Mouse (Mus musculus): ENCODE results near the gene Fam185a. TPM values are rescaled to one million over a fixed set of nuclear protein-coding genes. Genes with fewer than 3 reads are reported as not detected.

Gene Fam185a
- polyA plus RNA-seq, 1 experiment from 2014 or later = 9.4 TPM

DNA sequence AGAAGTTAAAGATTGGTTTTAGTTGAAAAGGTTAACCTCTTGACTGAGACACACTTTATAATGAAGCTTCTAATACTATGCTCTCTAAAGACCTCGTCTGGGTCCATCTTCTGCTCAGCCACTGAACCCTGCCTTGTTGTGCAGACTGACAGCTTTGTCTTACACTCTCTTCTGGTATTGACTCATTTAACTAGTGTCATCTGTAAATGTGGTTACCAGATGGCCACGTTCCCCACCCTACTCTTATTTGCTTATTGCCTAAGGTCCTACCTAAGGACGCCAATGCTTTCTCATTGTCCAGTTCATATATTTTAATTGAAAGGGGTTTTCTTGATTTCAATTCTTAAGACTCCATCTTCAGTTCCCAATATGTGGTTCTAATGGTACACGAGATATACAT, 35.9 kb upstream of the Fam185a start:
- WGBS = 79% methylated on average over 4 of the region's 4 CpGs
- ATAC-seq (ENCODE audit: insufficient number of reproducible peaks, low FRiP score) = no peak
- Histone ChIP-seq H3K4me2 (no peak overlapping the region), H3K36me3 (no peaks in the 10 kb centered on the region), H3K4me3 (no peak overlapping the region), H3K27me3 (replicated peaks) (no peaks in the 10 kb centered on the region), H3K4me1 (replicated peaks) (peaks cover 24% of the 10 kb centered on the region), H3K27ac (ENCODE audit: poor library complexity, severe bottlenecking) (no peak overlapping the region), H3K9me3 (replicated peaks) (no peaks in the 10 kb centered on the region), H3K9ac (no peak overlapping the region)

DNA sequence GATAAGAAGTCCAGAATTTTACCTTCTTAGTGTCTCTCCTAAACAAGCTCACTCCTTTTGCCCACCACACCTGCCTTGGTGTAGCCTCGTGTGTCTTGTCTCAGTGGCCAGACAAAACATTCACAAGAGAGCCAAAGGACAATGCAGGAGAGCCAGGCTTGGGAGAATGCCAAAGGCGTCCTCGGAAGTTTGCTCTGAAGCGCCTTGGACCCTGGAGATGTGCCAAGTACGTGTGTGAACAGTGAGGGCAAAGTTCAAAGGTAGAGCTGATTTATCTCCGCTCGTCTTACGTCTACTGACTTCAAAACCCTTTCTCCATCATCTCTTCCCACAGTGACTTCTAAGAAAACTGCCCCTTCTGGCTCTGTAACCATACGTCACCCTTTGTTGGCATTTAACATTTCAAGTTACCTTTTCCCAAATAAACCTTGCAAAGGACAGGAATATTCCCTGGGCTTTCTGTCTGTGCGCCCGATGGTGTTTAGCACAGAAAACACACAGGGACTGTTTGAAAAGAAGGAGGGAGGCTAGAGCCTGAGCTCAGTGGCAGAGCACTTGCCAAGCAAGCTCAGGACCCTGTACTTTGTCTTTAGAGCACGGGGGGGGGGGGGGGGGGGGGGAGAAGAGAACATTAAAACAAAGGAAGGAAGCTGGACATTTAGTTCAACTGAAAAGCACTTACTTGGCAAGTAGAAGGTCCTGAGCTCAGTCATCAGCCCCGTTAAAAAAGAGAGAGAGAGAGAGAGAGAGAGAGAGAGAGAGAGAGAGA, 33.0 kb upstream of the Fam185a start:
- no peak overlapping the region for H3K9ac ChIP-seq
- 32% methylated on average over 12 of the region's 13 CpGs for WGBS
- peaks cover 29% of the 10 kb centered on the region for H3K4me1 ChIP-seq (replicated peaks)
- H3K4me3 ChIP-seq = no peak overlapping the region
- H3K4me2 ChIP-seq = no peak overlapping the region
- no peak for ATAC-seq (ENCODE audit: insufficient number of reproducible peaks, low FRiP score)
- no peak overlapping the region for H3K27ac ChIP-seq (ENCODE audit: poor library complexity, severe bottlenecking)
- H3K27me3 ChIP-seq (replicated peaks) = no peaks in the 10 kb centered on the region
- no peaks in the 10 kb centered on the region for H3K9me3 ChIP-seq (replicated peaks)
- no peaks in the 10 kb centered on the region for H3K36me3 ChIP-seq

- Histone ChIP-seq H3K4me2 (no peak overlapping the region), H3K36me3 (no peaks in the 10 kb centered on the region), H3K27ac (ENCODE audit: poor library complexity, severe bottlenecking) (peak overlapping the region; percentile 24; the same call in 1 of the 2 replicates), H3K4me3 (no peak overlapping the region), H3K4me1 (replicated peaks) (peaks cover 29% of the 10 kb centered on the region), H3K9me3 (replicated peaks) (0 out of 2 replicates have a peak, but pooled peaks cover 2% of the 10 kb centered on the region), H3K9ac (no peak overlapping the region), H3K27me3 (replicated peaks) (no peaks in the 10 kb centered on the region)
- no peak for ATAC-seq (ENCODE audit: insufficient number of reproducible peaks, low FRiP score)
- WGBS = 78% methylated on average over 2 of the region's 2 CpGs
Measured at GRCm38 (mm10) chr5:21394562-21394961, 30.2 kb upstream of the Fam185a start.

- Histone ChIP-seq H3K27me3 (replicated peaks) (no peaks in the 10 kb centered on the region), H3K27ac (ENCODE audit: poor library complexity, severe bottlenecking) (peak overlapping the region; percentile 24), H3K4me2 (no peak overlapping the region), H3K36me3 (no peaks in the 10 kb centered on the region), H3K4me1 (replicated peaks) (peaks cover 29% of the 10 kb centered on the region), H3K9me3 (replicated peaks) (0 out of 2 replicates have a peak, but pooled peaks cover 2% of the 10 kb centered on the region), H3K4me3 (no peak overlapping the region), H3K9ac (no peak overlapping the region)
- 32% methylated on average over 7 of the region's 7 CpGs for WGBS
- ATAC-seq (ENCODE audit: insufficient number of reproducible peaks, low FRiP score) = peak; percentile 81; the same call in 1 of the 2 replicates
Measured at GRCm38 (mm10) chr5:21395205-21395840, 29.4 kb upstream of the Fam185a start.

DNA sequence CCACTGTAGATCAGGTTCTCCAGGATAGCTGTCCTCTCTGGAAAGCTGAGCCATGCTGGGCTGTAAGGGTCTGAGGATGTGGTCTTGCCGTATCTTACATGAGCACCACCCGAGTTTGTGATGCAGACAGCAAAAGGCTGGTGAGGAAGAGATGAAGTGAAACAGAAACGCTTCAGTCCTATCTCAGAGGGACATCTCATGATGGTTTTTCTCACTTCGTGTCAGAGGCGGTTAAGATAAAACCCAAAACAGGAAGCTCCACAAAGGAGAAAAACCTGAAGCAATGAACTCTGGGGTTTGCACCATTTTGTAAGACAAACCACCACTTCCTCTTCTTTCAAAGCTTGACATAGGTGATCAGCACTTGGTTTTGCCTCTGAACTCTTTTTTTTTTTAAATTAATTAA, 13.5 kb upstream of the Fam185a start:
- WGBS = 44% methylated on average over 5 of the region's 5 CpGs
- Histone ChIP-seq H3K9me3 (replicated peaks) (peaks cover 4% of the 10 kb centered on the region; the same call in 1 of the 2 replicates), H3K4me1 (replicated peaks) (0 out of 2 replicates have a peak, but pooled peaks cover 3% of the 10 kb centered on the region), H3K36me3 (no peaks in the 10 kb centered on the region), H3K9ac (no peak overlapping the region), H3K4me3 (no peak overlapping the region), H3K27me3 (replicated peaks) (no peaks in the 10 kb centered on the region), H3K4me2 (no peak overlapping the region), H3K27ac (ENCODE audit: poor library complexity, severe bottlenecking) (no peak overlapping the region)
- no peak for ATAC-seq (ENCODE audit: insufficient number of reproducible peaks, low FRiP score)

DNA sequence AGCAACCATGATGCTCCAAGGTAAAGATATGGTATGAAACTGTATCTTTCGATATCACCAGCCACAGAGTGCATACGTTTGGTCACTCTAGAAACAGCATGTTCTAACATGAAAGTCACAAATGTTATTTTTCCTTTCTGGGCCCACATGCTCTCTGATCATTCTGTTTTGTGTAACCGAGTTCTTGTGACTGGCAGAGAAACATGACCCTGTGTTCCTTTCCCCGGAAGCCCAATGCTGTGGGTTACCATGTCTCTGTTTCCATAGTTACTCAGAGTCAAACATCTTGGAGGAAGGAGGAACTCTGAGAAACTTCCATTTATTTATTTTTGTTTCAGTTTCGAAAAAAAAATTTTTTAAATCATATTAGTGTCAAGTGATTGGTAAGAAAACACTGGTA, 12.7 kb upstream of the Fam185a start:
- WGBS = 73% methylated on average over 5 of the region's 5 CpGs
- Histone ChIP-seq H3K27ac (ENCODE audit: poor library complexity, severe bottlenecking) (no peak overlapping the region), H3K36me3 (no peaks in the 10 kb centered on the region), H3K4me3 (no peak overlapping the region), H3K4me2 (no peak overlapping the region), H3K4me1 (replicated peaks) (0 out of 2 replicates have a peak, but pooled peaks cover 3% of the 10 kb centered on the region), H3K9me3 (replicated peaks) (peaks cover 4% of the 10 kb centered on the region; the same call in 1 of the 2 replicates), H3K27me3 (replicated peaks) (no peaks in the 10 kb centered on the region), H3K9ac (no peak overlapping the region)
- ATAC-seq (ENCODE audit: insufficient number of reproducible peaks, low FRiP score) = no peak

- H3K27me3 ChIP-seq (replicated peaks) = no peaks in the 10 kb centered on the region
- 0 out of 2 replicates have a peak, but pooled peaks cover 3% of the 10 kb centered on the region for H3K4me1 ChIP-seq (replicated peaks)
- H3K9me3 ChIP-seq (replicated peaks) = peaks cover 4% of the 10 kb centered on the region; the same call in 1 of the 2 replicates
- WGBS = 92% methylated on average over 3 of the region's 3 CpGs
- H3K36me3 ChIP-seq = no peaks in the 10 kb centered on the region
- no peak overlapping the region for H3K27ac ChIP-seq (ENCODE audit: poor library complexity, severe bottlenecking)
- no peak overlapping the region for H3K9ac ChIP-seq
- no peak overlapping the region for H3K4me2 ChIP-seq
- no peak overlapping the region for H3K4me3 ChIP-seq
- ATAC-seq (ENCODE audit: insufficient number of reproducible peaks, low FRiP score) = no peak
Measured at GRCm38 (mm10) chr5:21413322-21413721, 11.4 kb upstream of the Fam185a start.

- 57% methylated on average over 1 of the region's 1 CpGs for WGBS
- H3K9me3 ChIP-seq (replicated peaks) = peaks cover 4% of the 10 kb centered on the region; the same call in 1 of the 2 replicates
- H3K4me1 ChIP-seq (replicated peaks) = 0 out of 2 replicates have a peak, but pooled peaks cover 3% of the 10 kb centered on the region
- no peak overlapping the region for H3K27ac ChIP-seq (ENCODE audit: poor library complexity, severe bottlenecking)
- no peak overlapping the region for H3K9ac ChIP-seq
- no peaks in the 10 kb centered on the region for H3K27me3 ChIP-seq (replicated peaks)
- no peak overlapping the region for H3K4me3 ChIP-seq
- no peaks in the 10 kb centered on the region for H3K36me3 ChIP-seq
- H3K4me2 ChIP-seq = no peak overlapping the region
- no peak for ATAC-seq (ENCODE audit: insufficient number of reproducible peaks, low FRiP score)
Measured at GRCm38 (mm10) chr5:21414116-21414820, 10.5 kb upstream of the Fam185a start.

DNA sequence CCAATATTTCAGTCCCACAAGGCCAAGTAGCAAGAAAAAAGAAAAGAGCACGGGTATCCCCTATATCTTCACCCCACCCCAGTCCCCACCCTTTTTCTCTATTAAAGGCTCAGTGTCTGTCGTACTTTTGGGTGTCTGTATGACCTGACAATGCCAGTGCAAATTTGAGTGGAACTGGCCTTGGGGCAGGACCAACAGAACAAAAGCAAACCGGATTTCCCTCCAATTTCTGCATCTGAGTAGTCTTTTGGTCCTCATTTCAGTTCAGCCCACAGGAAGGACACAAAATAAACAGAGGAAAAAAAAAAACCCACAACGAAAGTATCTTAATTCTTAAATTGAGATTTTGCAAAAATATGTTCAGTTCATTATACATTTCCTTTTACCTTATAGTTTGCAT, 6.1 kb upstream of the Fam185a start:
- no peaks in the 10 kb centered on the region for H3K36me3 ChIP-seq
- H3K4me2 ChIP-seq = no peak overlapping the region
- ATAC-seq (ENCODE audit: insufficient number of reproducible peaks, low FRiP score) = no peak
- no peak overlapping the region for H3K27ac ChIP-seq (ENCODE audit: poor library complexity, severe bottlenecking)
- no peak overlapping the region for H3K9ac ChIP-seq
- H3K4me1 ChIP-seq (replicated peaks) = no peaks in the 10 kb centered on the region
- 67% methylated on average over 4 of the region's 4 CpGs for WGBS
- H3K9me3 ChIP-seq (replicated peaks) = no peaks in the 10 kb centered on the region
- H3K27me3 ChIP-seq (replicated peaks) = no peaks in the 10 kb centered on the region
- H3K4me3 ChIP-seq = no peak overlapping the region

- no peaks in the 10 kb centered on the region for H3K36me3 ChIP-seq
- no peak overlapping the region for H3K4me3 ChIP-seq
- H3K9ac ChIP-seq = no peak overlapping the region
- no peak overlapping the region for H3K27ac ChIP-seq (ENCODE audit: poor library complexity, severe bottlenecking)
- H3K4me1 ChIP-seq (replicated peaks) = no peaks in the 10 kb centered on the region
- no peaks in the 10 kb centered on the region for H3K27me3 ChIP-seq (replicated peaks)
- WGBS = 17% methylated on average over 1 of the region's 1 CpGs
- no peak for ATAC-seq (ENCODE audit: insufficient number of reproducible peaks, low FRiP score)
- no peak overlapping the region for H3K4me2 ChIP-seq
- no peaks in the 10 kb centered on the region for H3K9me3 ChIP-seq (replicated peaks)
Measured at GRCm38 (mm10) chr5:21420609-21421008, 4.1 kb upstream of the Fam185a start.

DNA sequence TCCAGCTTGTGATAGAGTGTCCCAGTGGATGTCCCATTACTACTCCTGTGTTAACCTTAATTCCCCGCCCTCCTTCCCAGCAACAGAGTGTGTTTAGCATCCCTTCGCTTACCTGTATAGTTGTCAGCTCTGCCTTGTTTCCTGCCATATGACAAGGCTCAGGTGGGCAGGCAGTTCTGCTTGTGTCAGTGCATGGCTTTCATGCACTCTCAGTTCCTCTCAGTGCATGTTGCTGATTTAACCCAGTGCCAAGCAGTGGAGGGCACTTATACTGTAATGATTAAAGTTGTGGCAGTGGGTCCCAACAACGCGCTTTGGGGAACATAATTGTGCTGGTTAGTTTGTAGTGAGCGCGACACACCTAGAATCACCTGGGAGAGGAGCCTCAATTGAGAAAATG, 1.9 kb downstream of the Fam185a start:
- Histone ChIP-seq H3K4me2 (peak overlapping the region; percentile 98; the same call in 1 of the 2 replicates), H3K9ac (no peak overlapping the region)

More for the DNA sequence above, 1.9 kb downstream of the Fam185a start:
- peaks cover 11% of the 10 kb centered on the region for H3K4me1 ChIP-seq (replicated peaks)
- no peak for ATAC-seq (ENCODE audit: insufficient number of reproducible peaks, low FRiP score)
- H3K27ac ChIP-seq (ENCODE audit: poor library complexity, severe bottlenecking) = no peak overlapping the region
- no peaks in the 10 kb centered on the region for H3K27me3 ChIP-seq (replicated peaks)
- H3K4me3 ChIP-seq = no peak overlapping the region
- no peaks in the 10 kb centered on the region for H3K36me3 ChIP-seq
- H3K9me3 ChIP-seq (replicated peaks) = no peaks in the 10 kb centered on the region
- 93% methylated on average over 6 of the region's 6 CpGs for whole genome bisulfite sequencing

All from heart, embryonic 12.5 days (tissue).